Mouse (Mus musculus) spleen, adult 2 months (tissue): ENCODE results near the gene Jarid2.

Experiments
- CTCF ChIP-seq: fragments of 200-500 bp; IDR thresholded peaks from 2 replicates; pipeline ENCODE4 v1.5.1; 2011; ENCODE audit warnings: mild to moderate bottlenecking, inconsistent platforms; ENCODE audit not compliant: insufficient read depth, insufficient read length, insufficient replicate concordance; ENCODE audit errors: extremely low read depth
- POLR2A ChIP-seq: fragments of 200-500 bp; IDR thresholded peaks from 2 replicates; pipeline ENCODE4 v1.6.1; 2011; ENCODE audit warnings: low read depth, low read length, inconsistent platforms

DNA sequence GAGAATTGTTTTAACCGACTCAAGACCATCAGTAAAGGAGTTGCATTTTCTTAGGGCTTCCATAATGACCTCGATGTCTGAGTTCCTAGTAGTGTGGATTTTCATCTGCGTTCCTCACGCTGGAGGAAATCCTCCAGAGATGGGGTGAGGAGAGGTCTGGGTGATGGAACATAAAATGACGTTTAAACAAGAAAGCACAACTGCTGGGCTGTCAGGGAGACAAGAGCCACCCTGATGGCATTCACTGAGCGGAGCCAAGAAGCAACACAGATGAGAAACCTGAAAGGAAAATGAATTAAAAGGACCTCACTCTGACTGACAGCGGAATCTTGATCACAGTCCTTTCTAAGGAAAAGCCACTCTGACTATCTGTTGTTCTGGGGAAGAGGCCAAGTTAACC is 204.3 kb downstream of the Jarid2 start:
- TF ChIP-seq CTCF (no peak), POLR2A (no peak)
